Mouse (Mus musculus) spleen, adult 12 weeks (tissue): Measurements from ENCODE around the gene Sh3bgrl2.

Source experiments
- DNase-seq: peaks from one replicate; pipeline ENCODE4 v3.0.0; 2022; ENCODE audit warnings: low spot score

Gene Sh3bgrl2

DNA sequence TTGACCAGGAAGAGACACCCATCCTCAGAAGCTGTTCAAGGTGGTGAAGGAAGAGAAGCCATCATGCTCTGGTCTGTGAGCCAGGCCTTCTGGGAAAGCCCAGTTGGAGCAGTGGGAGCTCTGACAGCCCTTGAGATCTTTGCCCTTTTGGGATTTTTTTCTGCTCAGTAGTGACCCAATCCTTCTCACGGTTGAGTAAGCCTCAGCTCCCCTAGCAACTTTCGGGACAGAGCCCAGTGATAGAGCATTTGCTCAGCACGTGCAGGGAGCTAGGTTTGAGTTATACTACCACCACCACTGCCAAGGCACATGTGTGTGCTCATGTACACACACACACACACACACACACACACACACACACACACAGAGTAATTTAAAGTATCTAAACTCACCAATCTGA is 131.5 kb downstream of the Sh3bgrl2 start:
- DNase-seq, result no peak

DNA sequence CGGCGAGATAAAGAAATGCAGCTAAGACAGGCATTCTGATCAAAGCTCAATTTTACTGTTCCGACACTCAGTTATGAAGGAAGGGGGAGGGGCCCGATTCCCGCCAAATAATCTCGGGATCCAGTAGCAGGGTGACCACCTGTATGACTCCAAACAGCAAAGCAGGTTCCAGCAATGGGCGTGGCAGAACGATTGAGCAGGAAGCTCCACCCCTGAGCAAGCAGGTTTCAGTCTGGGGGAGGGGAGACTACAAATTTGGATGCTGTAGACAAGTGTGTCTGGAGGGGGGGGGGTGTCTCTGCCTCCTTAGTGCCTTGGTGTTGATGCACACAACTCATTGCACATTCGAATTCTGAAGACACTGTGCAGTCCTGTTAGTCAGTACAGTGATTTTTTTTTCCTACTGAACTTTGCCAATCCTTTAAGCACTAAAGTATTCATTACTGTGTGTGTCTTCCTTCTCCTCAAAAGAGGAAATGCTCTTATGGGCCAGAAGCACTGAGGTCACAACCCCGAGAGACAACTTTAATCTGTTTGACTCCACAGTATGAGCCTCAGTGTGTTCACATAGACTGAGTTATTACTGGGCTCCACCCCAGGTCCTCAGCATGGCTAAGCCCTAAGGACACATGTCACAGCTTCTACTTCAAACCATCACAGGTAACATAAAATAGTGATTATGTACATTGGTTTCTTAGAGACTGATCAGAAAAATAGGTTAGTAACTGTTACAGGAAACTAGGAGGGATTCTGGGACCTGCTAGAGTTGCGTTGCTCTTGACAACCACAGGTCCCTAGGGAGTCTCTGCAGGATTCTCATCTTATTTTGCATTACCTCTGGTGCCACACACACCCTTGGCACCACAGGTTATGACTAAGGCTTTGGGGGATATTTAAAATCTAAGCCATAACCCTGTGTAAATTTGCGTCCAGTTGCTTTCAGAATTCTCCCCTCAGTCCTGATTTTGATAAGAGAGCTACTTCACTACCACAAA is 133.8 kb downstream of the Sh3bgrl2 start:
- no peak for DNase-seq

DNA sequence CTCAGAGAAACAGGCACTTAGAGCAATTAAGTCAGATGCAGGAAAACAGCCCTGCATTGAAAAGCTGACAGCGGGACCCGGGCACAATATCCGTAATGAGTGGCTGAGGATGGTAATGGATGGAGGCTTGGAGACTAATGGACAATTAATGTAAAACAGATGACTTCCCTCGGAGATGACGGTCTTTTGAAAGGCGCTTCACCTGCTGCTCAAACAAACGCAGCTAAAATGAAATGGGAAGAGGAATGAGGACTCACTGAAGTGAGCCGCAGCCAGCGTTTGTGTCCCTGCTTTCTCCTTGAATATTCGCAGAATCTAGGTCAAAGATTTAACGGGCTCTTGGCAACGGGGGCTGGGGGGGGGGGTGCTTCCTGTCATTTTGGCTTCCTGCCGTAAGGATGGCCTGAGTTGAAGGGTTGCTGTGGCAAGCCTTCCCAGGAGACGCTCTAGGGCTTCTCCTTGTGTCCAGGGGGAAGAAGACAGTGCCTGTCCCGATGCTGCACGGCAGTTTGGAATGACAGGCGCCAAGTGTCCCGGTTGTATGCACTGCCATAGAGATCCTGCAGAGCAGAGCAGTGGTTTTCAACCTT is 138.5 kb downstream of the Sh3bgrl2 start:
- DNase-seq, result no peak

DNA sequence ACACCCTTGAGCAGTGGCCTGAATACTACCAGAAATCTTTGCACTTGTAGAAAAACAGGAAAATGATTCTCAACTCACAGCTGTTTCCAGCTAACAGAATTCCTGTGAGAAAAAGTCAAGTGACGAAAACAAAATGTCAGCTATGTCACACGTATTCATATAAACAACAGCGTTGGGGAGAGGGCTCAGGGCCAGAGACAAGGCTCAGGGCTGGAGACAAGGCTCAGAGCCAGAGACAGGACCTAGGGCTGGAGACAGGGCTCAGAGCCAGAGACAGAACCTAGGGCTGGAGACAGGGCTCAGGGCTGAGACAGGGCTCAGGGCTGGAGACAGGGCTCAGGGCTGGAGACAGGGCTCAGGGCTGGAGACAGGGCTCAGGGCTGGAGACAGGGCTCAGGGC is 139.8 kb downstream of the Sh3bgrl2 start:
- no peak for DNase-seq
